Mouse (Mus musculus): ENCODE results near the gene Bcl2. TPM values are rescaled to one million over a fixed set of nuclear protein-coding genes. Genes with fewer than 3 reads are reported as not detected.
"Not testable (repeated sequence)": the region's sequence is repeated elsewhere in the genome, so short reads cannot be mapped to it uniquely, and the experiment has no call there.

Bcl2 gene
- total RNA-seq, 1 experiment = 0.98 TPM

GRCm38 (mm10) chr1:106540130-106540529 is 173.9 kb downstream of the Bcl2 start:
- H3K4me3 ChIP-seq (ENCODE audit: insufficient read depth in 1 of 2, low read depth in 1 of 2, low read length in 2 of 2, poor library complexity in 1 of 2, severe bottlenecking in 1 of 2) = no peak overlapping the region
- DNase-seq (ENCODE audit: low read depth, low spot score) = no peak
- H3K4me1 ChIP-seq (ENCODE audit: control insufficient read depth in 2 of 2, insufficient read depth in 2 of 2, low read length in 2 of 2, poor library complexity in 1 of 2) = no peaks in the 10 kb centered on the region
- no peaks in the 10 kb centered on the region for H3K9me3 ChIP-seq (ENCODE audit: control insufficient read depth, insufficient read depth, low read depth, low read length)
- H3K27ac ChIP-seq (ENCODE audit: insufficient read depth, low read depth, low read length, poor library complexity, severe bottlenecking) = no peak overlapping the region
- no peak overlapping the region for H3K9ac ChIP-seq (ENCODE audit: insufficient read depth, low read depth, low read length, poor library complexity, severe bottlenecking)
- in situ Hi-C loops (cut with MboI; ENCODE audit: low sequenced_read_pairs in 2 of 2, unreplicated experiment in 2 of 2) = no loop called here
- H3K36me3 ChIP-seq (ENCODE audit: control insufficient read depth, insufficient read depth, low read length, poor library complexity, severe bottlenecking) = no peaks in the 10 kb centered on the region
- TF ChIP-seq ZC3H11A (IDR thresholded peaks at IDR 0.05; ENCODE audit: borderline replicate concordance, low read depth, low read length) (no peak), HCFC1 (IDR thresholded peaks at IDR 0.05; ENCODE audit: borderline replicate concordance, insufficient read depth, low read length) (no peak), ZNF384 (IDR thresholded peaks at IDR 0.05; ENCODE audit: low read depth, low read length) (no peak), MAFK (IDR thresholded peaks at IDR 0.05; ENCODE audit: insufficient read depth, low read depth, low read length) (no peak)

GRCm38 (mm10) chr1:106539029-106539428 is 175.0 kb downstream of the Bcl2 start:
- Histone ChIP-seq H3K9ac (ENCODE audit: insufficient read depth, low read depth, low read length, poor library complexity, severe bottlenecking) (no peak overlapping the region), H3K27ac (ENCODE audit: insufficient read depth, low read depth, low read length, poor library complexity, severe bottlenecking) (no peak overlapping the region), H3K4me3 (ENCODE audit: insufficient read depth in 1 of 2, low read depth in 1 of 2, low read length in 2 of 2, poor library complexity in 1 of 2, severe bottlenecking in 1 of 2) (no peak overlapping the region), H3K36me3 (ENCODE audit: control insufficient read depth, insufficient read depth, low read length, poor library complexity, severe bottlenecking) (no peaks in the 10 kb centered on the region), H3K9me3 (ENCODE audit: control insufficient read depth, insufficient read depth, low read depth, low read length) (no peaks in the 10 kb centered on the region), H3K4me1 (ENCODE audit: control insufficient read depth in 2 of 2, insufficient read depth in 2 of 2, low read length in 2 of 2, poor library complexity in 1 of 2) (no peaks in the 10 kb centered on the region)
- no peak for TF ChIP-seq ZC3H11A (IDR thresholded peaks at IDR 0.05; ENCODE audit: borderline replicate concordance, low read depth, low read length)
- TF ChIP-seq ZNF384 (IDR thresholded peaks at IDR 0.05; ENCODE audit: low read depth, low read length) = no peak
- no peak for TF ChIP-seq HCFC1 (IDR thresholded peaks at IDR 0.05; ENCODE audit: borderline replicate concordance, insufficient read depth, low read length)
- TF ChIP-seq MAFK (IDR thresholded peaks at IDR 0.05; ENCODE audit: insufficient read depth, low read depth, low read length) = no peak
- no peak for TF ChIP-seq CHD2 (IDR thresholded peaks at IDR 0.05; ENCODE audit: low read depth, low read length)
- in situ Hi-C loops (cut with MboI; ENCODE audit: low sequenced_read_pairs in 2 of 2, unreplicated experiment in 2 of 2) = no loop called here
- no peak for DNase-seq (ENCODE audit: low read depth, low spot score)

- H3K36me3 ChIP-seq (ENCODE audit: control insufficient read depth, insufficient read depth, low read length, poor library complexity, severe bottlenecking); DNase-seq (ENCODE audit: low read depth, low spot score); H3K9me3 ChIP-seq (ENCODE audit: control insufficient read depth, insufficient read depth, low read depth, low read length); H3K27ac ChIP-seq (ENCODE audit: insufficient read depth, low read depth, low read length, poor library complexity, severe bottlenecking); H3K4me3 ChIP-seq (ENCODE audit: insufficient read depth in 1 of 2, low read depth in 1 of 2, low read length in 2 of 2, poor library complexity in 1 of 2, severe bottlenecking in 1 of 2); H3K4me1 ChIP-seq (ENCODE audit: control insufficient read depth in 2 of 2, insufficient read depth in 2 of 2, low read length in 2 of 2, poor library complexity in 1 of 2); in situ Hi-C loops (cut with MboI; ENCODE audit: low sequenced_read_pairs in 2 of 2, unreplicated experiment in 2 of 2); H3K9ac ChIP-seq (ENCODE audit: insufficient read depth, low read depth, low read length, poor library complexity, severe bottlenecking): not testable (repeated sequence)
Measured at GRCm38 (mm10) chr1:106534835-106535234, 179.2 kb downstream of the Bcl2 start.

DNA sequence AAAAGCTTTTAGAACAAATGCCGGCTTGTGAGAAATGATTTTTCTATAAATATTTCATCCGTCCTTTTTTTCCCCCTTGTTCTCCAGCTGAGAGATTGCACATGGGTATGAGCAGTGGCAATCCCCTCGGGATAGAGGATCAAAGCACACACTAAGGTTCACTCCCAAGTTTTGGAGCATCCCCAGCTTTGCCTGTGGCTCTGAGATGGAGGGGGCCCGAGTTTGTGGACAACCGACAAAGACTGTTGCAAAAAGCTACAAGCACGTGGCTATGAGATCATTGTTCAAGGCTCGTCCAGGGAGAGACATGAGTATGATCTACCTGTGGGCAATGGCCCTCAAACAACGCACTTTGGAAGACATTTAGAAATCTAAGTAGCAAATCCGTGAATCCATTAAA is 184.5 kb downstream of the Bcl2 start:
- no peak for DNase-seq (ENCODE audit: low read depth, low spot score)
- Histone ChIP-seq H3K4me1 (ENCODE audit: control insufficient read depth in 2 of 2, insufficient read depth in 2 of 2, low read length in 2 of 2, poor library complexity in 1 of 2) (no peaks in the 10 kb centered on the region), H3K36me3 (ENCODE audit: control insufficient read depth, insufficient read depth, low read length, poor library complexity, severe bottlenecking) (no peaks in the 10 kb centered on the region), H3K4me3 (ENCODE audit: insufficient read depth in 1 of 2, low read depth in 1 of 2, low read length in 2 of 2, poor library complexity in 1 of 2, severe bottlenecking in 1 of 2) (no peak overlapping the region), H3K9ac (ENCODE audit: insufficient read depth, low read depth, low read length, poor library complexity, severe bottlenecking) (no peak overlapping the region), H3K27ac (ENCODE audit: insufficient read depth, low read depth, low read length, poor library complexity, severe bottlenecking) (no peak overlapping the region), H3K9me3 (ENCODE audit: control insufficient read depth, insufficient read depth, low read depth, low read length) (no peaks in the 10 kb centered on the region)
- TF ChIP-seq ZNF384 (IDR thresholded peaks at IDR 0.05; ENCODE audit: low read depth, low read length) = no peak
- no peak for TF ChIP-seq ZC3H11A (IDR thresholded peaks at IDR 0.05; ENCODE audit: borderline replicate concordance, low read depth, low read length)
- no peak for TF ChIP-seq MAFK (IDR thresholded peaks at IDR 0.05; ENCODE audit: insufficient read depth, low read depth, low read length)
- no peak for TF ChIP-seq CHD2 (IDR thresholded peaks at IDR 0.05; ENCODE audit: low read depth, low read length)
- TF ChIP-seq HCFC1 (IDR thresholded peaks at IDR 0.05; ENCODE audit: borderline replicate concordance, insufficient read depth, low read length) = no peak
- in situ Hi-C loops (cut with MboI; ENCODE audit: low sequenced_read_pairs in 2 of 2, unreplicated experiment in 2 of 2) = no loop called here

GRCm38 (mm10) chr1:106527537-106527936 is 186.5 kb downstream of the Bcl2 start:
- in situ Hi-C loops (cut with MboI; ENCODE audit: low sequenced_read_pairs in 2 of 2, unreplicated experiment in 2 of 2) = no loop called here
- Histone ChIP-seq H3K9me3 (ENCODE audit: control insufficient read depth, insufficient read depth, low read depth, low read length) (no peaks in the 10 kb centered on the region), H3K4me1 (ENCODE audit: control insufficient read depth in 2 of 2, insufficient read depth in 2 of 2, low read length in 2 of 2, poor library complexity in 1 of 2) (no peaks in the 10 kb centered on the region), H3K4me3 (ENCODE audit: insufficient read depth in 1 of 2, low read depth in 1 of 2, low read length in 2 of 2, poor library complexity in 1 of 2, severe bottlenecking in 1 of 2) (no peak overlapping the region), H3K9ac (ENCODE audit: insufficient read depth, low read depth, low read length, poor library complexity, severe bottlenecking) (no peak overlapping the region), H3K36me3 (ENCODE audit: control insufficient read depth, insufficient read depth, low read length, poor library complexity, severe bottlenecking) (no peaks in the 10 kb centered on the region), H3K27ac (ENCODE audit: insufficient read depth, low read depth, low read length, poor library complexity, severe bottlenecking) (no peak overlapping the region)
- TF ChIP-seq HCFC1 (IDR thresholded peaks at IDR 0.05; ENCODE audit: borderline replicate concordance, insufficient read depth, low read length) = no peak
- TF ChIP-seq CHD2 (IDR thresholded peaks at IDR 0.05; ENCODE audit: low read depth, low read length) = no peak
- no peak for TF ChIP-seq ZNF384 (IDR thresholded peaks at IDR 0.05; ENCODE audit: low read depth, low read length)
- TF ChIP-seq ZC3H11A (IDR thresholded peaks at IDR 0.05; ENCODE audit: borderline replicate concordance, low read depth, low read length) = no peak
- TF ChIP-seq MAFK (IDR thresholded peaks at IDR 0.05; ENCODE audit: insufficient read depth, low read depth, low read length) = no peak
- DNase-seq (ENCODE audit: low read depth, low spot score) = no peak
